Mouse (Mus musculus) layer of hippocampus, adult 9-11 months (tissue): ENCODE data around the gene Bola2.
A peak's percentile ranks its signal among the peaks of the same experiment; 100 is the strongest.
"Not testable (repeated sequence)": the region's sequence is repeated elsewhere in the genome, so short reads cannot be mapped to it uniquely, and the experiment has no call there.

ENCODE experiments used
- DNase-seq: peaks from one replicate; pipeline ENCODE4 v3.0.0; 2022

Gene Bola2

DNA sequence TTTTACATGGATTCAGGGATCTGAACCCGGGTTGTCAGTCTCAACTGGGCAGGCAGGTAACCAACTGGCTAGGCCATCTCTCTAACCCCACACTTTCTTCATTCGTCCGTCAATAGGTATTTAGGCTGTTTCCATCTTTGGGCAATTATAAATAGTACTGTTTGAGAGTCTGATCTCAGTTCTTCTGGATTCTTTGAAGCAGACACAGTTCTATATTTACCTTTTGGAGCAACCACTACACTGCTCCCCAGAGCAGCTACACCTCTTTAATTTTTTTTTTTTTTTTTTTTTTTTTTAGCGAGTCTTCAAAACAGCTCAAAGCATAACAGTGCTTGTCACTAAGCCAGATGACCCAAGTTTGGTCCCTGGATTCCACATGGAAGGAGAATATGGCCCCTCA, 20.5 kb downstream of the Bola2 start:
- no peak for DNase-seq

DNA sequence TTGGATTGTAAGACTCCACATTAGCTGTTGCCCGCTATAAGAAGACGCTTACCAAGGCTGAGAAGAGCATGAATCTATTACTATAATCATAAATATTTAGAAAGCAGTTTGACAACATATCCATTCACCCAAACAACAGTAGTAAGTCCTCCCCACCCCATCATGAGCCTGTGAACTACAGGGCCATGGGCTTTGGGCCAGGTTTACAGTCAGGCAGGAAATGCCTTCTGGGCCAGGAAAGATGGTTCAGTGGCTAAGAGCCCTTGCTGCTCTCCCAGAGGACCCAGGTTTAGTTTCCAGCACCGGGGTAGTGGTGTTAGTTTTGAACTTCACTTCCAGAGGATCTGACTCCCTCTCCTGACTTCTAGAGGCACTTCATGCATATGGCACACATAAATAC, 22.4 kb downstream of the Bola2 start:
- DNase-seq = no peak

DNA sequence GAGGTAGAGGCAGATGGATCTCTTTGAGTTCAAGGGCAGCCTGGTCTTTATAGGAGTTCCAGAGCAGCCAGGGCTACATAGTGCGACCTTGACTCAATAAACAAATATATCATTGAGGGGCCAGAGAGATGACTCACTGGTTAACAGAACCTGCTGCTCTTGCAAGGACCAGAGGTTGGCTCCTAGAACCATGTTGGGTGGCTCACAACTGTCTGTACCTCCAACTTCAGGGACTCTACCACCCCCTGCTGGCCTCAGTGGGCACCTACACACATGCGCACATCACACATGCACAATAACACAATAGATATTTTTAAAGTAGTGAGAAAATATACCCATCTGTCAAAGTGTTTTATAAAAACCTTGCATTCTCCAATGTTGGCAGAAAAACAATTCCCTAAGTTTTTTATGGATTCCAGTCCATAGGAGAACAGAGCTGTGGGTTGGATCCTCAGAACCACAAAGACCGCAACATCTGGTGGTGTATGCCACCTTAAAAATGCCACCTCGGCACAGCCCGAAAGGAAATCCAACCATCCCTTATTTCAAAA, 23.7 kb downstream of the Bola2 start:
- DNase-seq = no peak

DNA sequence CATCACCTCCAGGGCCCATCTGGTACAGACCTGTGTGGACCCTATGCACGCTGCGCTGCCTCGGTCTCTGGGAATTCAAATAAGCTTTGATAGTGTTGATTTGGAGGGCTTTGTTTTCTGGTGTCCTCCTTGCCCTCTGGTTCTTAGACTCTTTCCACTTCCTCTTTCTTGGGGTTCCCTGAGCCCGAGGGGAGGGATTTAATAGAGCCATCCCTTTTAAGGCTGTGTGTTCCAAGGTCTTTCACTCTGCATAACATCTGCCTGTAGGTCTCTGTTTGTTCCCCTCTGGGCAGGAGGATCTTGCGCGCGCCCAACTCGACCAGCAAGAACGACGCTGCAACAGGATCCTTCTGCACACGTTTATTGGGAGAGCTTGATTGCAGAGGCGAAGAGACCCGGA, 26.4 kb downstream of the Bola2 start:
- no peak for DNase-seq

DNA sequence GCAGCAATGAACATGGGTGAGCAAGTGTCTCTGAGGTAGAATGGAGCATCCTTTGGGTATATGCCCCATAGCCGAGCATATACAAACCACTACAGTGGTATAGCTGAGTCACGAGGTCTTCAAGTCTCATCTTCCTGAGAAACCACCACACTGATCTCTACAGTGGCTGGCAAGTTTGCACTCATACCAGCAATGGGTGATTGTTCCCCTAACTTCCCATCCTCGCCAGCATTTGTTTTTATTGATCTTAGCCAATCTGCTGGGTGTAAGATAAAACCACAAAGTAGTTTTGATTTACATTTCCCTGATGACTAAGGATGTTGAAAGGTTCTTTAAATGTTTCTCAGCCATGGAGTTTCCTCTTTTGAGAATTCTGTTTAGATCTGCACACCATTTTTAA, 29.9 kb downstream of the Bola2 start:
- DNase-seq = no peak

DNA sequence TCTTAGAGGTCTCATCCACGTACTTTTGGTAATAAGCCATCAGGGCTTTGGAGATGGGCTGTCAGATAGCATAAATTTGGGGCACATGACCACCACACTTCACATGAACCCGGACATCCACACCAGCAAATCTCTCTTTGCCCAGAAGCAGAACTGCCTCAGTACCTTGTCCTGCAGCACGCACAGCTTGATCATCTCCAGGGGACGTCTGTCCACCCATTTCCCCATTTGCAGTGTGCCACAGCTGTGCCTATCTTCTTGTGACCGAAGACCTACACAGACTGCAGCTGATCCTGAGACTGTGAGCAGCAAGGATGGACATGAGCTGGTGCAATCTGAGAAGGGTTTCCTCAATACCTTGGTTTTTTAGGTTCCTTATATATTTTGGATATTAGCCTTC, 30.5 kb downstream of the Bola2 start:
- DNase-seq = no peak

GRCm38 (mm10) chr7:126730256-126730789, 35.1 kb downstream of the Bola2 start:
- not testable (repeated sequence) for DNase-seq

DNA sequence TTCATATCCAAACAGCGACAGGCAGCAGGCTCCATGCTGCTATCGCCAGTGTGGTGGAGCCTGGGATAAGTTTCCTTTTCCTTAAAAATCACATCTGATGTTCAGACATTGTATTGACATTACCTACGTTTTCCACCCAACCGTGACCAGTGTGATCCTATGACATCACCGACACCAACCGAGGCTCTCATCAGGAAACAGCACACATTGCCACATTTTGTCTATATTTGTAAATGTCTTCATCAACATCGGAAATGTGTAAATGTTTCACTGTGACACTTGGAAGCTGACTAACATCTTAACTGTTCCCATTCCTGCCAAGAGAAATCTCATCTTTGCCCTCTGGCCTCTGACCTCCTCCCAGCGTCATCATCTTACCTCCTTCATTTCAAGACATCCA, 40.9 kb downstream of the Bola2 start:
- no peak for DNase-seq

DNA sequence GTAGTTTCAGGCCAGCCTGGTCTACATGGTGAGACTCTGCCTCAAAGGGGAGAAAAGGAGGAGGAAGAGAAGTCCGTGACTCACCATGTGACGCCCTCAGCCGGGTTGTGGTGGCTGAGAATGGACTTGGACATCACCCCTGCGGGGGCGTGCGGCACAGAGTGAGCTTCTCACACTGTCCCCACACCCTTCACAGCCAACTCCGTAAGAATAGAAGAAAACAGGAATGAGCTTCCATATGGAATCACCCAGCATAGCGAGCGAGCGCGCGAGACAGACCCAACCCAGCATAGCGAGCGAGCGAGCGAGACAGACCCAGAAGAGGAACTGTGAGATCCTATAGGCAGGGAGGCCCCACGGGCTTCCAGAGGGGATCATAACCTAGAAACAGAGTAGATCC, 44.4 kb downstream of the Bola2 start:
- DNase-seq = no peak

DNA sequence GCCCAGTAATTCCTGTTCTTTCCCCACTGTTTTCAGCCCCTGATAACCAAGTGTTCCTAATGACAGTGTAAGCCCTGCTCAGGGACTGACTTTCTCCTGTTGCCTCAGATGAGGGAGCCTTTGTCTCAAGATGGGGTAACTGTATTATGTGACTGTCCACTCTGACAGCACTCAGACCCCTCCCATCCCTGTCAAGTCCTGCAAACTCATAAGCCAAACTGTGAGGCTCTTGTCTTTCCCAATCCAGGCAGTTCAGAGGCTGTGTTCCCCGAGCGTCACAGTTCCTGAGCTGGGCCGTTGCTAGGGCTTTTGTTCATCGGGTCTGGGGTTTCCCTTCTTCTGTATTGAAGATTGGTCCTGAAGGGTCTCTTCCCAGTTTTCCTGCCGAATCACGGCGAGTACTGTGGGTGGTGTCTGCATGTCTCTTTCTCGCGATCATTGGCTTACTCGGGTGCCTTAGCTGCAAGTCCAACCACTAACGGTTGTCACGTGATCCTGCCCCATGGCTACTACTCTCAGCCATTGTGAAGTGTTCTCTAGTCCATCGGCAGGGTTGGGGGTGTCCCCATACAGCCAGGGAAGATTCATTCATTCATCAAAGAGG, 45.0 kb downstream of the Bola2 start:
- DNase-seq = no peak

DNA sequence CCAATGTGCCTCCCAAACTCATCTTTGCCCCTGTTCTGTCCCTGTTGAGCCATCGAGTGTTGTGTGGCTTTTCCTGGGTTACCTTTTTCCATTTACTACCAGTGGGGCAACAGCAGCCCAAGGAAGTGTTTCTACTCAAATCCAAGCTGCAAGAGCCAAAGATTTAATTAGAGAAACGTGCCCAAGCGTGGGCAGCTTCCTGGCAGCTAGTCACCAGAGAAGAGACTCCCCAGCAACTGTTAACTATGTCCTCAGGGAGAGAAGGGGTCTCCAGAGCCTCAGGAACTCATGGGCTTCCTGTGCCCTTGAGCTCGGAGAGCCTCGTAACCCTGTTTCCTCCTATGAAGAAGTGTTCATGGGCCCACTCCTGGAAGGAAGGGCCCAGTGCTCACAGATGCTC, 45.8 kb downstream of the Bola2 start:
- DNase-seq = no peak

- DNase-seq = no peak
Observed at GRCm38 (mm10) chr7:126741452-126741851, 46.3 kb downstream of the Bola2 start.

GRCm38 (mm10) chr7:126741964-126742482, 46.8 kb downstream of the Bola2 start:
- DNase-seq = no peak

DNA sequence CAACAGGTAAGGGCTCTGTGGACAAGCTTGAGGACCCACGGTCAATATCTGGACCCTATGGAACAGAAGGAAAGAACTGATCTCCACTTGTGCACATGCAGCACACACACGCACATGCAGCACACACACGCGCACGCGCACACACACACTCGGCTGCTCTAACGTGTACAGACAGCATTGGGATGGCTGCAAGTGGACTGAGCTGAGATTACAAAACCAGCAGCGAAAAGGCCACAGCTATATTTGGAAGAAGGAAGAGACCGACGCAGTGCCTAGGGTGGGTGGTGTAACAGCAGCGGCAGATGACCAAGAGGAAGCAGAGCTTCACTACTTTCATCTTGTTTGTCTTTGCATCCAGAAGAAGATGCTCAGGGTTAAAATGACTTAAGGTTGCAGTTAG, 50.9 kb downstream of the Bola2 start:
- peak; percentile 75 for DNase-seq

- DNase-seq = peak; percentile 72
Observed at GRCm38 (mm10) chr7:126746798-126747197, 51.6 kb downstream of the Bola2 start.

DNA sequence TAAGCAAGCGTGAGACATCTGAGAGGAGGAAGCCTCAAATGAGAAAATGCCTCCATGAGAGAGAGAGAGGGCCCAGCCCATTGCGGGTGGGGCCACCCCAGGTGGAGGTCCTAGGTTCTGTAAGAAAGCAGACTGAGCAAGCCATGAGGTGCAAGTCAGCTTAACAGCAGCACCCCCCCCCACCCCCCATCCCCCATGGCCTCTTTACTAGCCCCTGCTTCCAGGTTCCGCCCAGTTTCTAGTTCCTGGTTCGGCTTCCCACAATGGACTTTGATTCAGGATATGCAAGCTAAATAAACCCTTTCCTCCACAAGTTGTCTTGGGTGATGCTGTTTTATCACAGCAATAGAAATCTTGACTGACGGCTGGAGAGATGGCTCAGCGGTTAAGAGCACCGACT, 53.6 kb downstream of the Bola2 start:
- no peak for DNase-seq
